Mouse (Mus musculus) liver, embryonic 14 days (tissue): ENCODE data around the gene Ccdc66. TPM values are rescaled to one million over a fixed set of nuclear protein-coding genes. Genes with fewer than 3 reads are reported as not detected.

Experiments
- polyA plus RNA-seq: library from polyadenylated mRNA; depleted of rRNA; stranded (reverse); fragments of >200 nt; gene quantifications from 2 replicates; pipeline ENCODE4 v1.2.3, GENCODE M21; 2012; rRNA removed

The Ccdc66 gene
- polyA plus RNA-seq = 3.4 and 3.9 TPM in 2 replicates

DNA sequence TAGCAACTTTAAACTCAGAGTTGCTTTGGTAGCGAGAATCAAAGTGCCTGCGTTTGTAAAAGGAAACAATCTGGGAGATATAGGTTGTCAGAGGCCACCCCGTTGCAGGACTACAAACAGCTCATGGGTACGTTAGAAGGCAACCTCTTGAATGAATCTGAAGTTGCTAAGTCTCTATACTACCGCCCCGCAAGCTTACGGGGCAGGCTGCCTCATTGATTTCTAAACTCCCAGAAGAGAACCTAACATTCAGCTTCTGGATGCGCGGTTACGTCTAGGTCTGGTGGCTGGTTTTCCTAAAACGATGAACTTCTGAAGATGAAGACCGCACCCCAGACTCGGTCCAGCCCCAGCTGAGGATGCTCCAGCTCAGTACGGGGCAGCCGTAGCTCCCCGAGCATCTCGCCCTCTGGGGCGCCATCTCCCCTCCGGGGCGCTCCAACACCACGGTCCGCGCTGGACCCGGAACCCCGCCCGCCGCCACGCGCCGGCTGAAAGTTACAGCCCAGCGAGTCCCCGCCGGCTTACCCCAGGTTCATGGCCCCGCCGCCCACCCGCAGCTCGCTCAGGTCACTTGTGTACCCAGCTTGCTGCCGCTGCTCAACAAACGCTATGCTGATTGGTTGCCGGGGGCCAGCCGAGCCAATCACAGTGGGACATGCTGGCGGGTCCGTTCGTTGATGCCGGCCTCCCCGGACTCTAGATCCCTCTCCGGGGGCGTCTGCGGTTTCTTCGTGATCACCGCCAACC is at the start of gene Ccdc66:
TSS of gene Ccdc66 (minus strand) at position 567 of the 750 bp plus-strand sequence.

Other genes with a start within 250 kb of the Ccdc66 start
- gene Fam208a, start 79.6 kb downstream of the Ccdc66 start, polyA plus RNA-seq = 8.4 and 10.3 TPM in 2 replicates
- gene Erc2, start 114.0 kb upstream of the Ccdc66 start, polyA plus RNA-seq = 0.54 and 0.69 TPM in 2 replicates